Mouse (Mus musculus) midbrain, embryonic 10.5 days (tissue): ENCODE measurements at regions not wholly inside any gene's neighbourhood (a gene's known extent, or its start where the extent isn't known, plus 50 kb on each side); places are given as distances from the start of the nearest gene placed in this dataset.
A peak's percentile ranks its signal among the peaks of the same experiment; 100 is the strongest.

Experiments used
- DNase-seq: peaks from one replicate; pipeline ENCODE4 v3.0.0-alpha.2; 2017; ENCODE audit warnings: low spot score
- H3K27ac ChIP-seq: fragments of 300-500 bp; sonication (generic); replicated peaks from 2 replicates; pipeline ENCODE4 v1.5.1; 2016; ENCODE audit warnings: mild to moderate bottlenecking
- H3K27me3 ChIP-seq: fragments of 300-500 bp; sonication (generic); 2 replicates; pipeline ENCODE4 v1.6.1; 2016; ENCODE audit warnings: low read depth, mild to moderate bottlenecking; ENCODE audit not compliant: poor library complexity, severe bottlenecking
- H3K36me3 ChIP-seq: fragments of 300-500 bp; sonication (generic); 2 replicates; pipeline ENCODE4 v1.6.1; 2016; ENCODE audit warnings: mild to moderate bottlenecking, moderate library complexity
- H3K4me1 ChIP-seq: fragments of 300-500 bp; sonication (generic); 2 replicates; pipeline ENCODE4 v1.6.1; 2016
- H3K4me3 ChIP-seq: fragments of 300-500 bp; sonication (generic); 2 replicates; pipeline ENCODE4 v1.5.1; 2016; ENCODE audit warnings: mild to moderate bottlenecking, moderate library complexity
- H3K9me3 ChIP-seq: fragments of 300-500 bp; sonication (generic); replicated peaks from 2 replicates; pipeline ENCODE4 v1.6.1; 2016; ENCODE audit warnings: mild to moderate bottlenecking
- WGBS: fragments of 180-500 bp; shearing (Covaris S2); methylation state at CpG from one replicate; pipeline ENCODE4 v1.1.7; 2016; 5-methylcytosine and 5-hydroxymethylcytosine counted together

DNA sequence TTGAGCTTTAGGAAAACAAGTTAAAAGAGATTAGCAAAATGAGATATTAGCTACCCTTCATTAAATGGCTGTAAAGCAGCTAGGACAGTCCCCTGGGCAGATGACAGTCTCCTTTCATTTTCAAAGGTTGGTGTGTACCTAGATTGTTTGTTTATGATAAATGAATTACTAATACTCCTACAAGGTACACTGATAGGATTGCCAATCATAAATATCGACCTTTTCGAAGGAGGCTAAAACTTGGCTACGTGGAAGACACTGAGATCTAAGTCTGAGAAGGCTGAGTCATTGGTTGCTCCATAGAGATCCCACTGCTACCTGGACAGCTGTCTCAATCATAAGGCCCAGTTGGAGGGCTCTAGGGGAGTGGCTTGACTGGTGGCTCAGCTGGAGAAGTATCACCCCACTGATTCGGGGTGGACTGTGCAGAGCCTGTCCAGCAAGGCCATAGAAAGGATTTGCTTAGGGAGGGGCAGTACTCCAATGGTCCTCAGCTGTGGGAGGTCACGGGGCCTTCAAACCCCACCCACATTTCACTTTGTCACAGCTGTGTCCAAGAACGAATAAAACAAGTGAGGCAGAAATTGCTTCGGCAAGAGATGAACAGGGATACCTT is 166.9 kb upstream of the Ift57 start:
- 81% methylated on average over 7 of the region's 7 CpGs for WGBS
- H3K9me3 ChIP-seq, result no peaks in the 10 kb centered on the region
- no peaks in the 10 kb centered on the region for H3K36me3 ChIP-seq
- no peaks in the 10 kb centered on the region for H3K27me3 ChIP-seq
- H3K27ac ChIP-seq, result no peak overlapping the region
- H3K4me1 ChIP-seq, result no peaks in the 10 kb centered on the region
- H3K4me3 ChIP-seq, result no peak overlapping the region
- DNase-seq, result no peak

DNA sequence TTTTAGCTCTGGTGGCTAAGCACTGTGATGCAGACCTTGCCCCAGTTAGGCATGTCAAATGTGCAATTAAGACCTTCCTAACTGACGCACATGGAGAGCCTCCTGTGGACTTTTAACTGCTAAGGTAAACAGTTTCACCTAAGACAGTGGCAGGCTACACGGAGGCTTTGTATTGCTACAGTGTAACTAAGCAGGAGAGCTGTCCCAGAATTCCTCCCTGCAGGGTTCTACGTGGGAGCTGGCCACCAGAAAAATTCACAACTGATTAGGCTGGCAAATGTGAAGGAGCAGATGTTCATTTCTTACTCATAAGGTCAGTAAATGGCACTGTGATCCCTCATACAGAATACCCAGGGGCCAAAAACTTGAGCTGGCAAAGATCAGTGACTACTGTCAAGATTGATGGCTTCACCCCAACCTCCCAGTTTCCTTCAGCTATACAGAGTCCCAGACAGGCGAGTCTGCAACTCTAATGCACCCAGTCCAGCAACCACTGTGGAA is 165.5 kb upstream of the Ift57 start:
- Histone ChIP-seq H3K27ac (no peak overlapping the region), H3K27me3 (no peaks in the 10 kb centered on the region), H3K36me3 (no peaks in the 10 kb centered on the region), H3K4me3 (no peak overlapping the region), H3K4me1 (no peaks in the 10 kb centered on the region), H3K9me3 (no peaks in the 10 kb centered on the region)
- no peak for DNase-seq
- 61% methylated on average over 4 of the region's 4 CpGs for WGBS

- DNase-seq, result no peak
- Histone ChIP-seq H3K4me1 (no peaks in the 10 kb centered on the region), H3K9me3 (no peaks in the 10 kb centered on the region), H3K27ac (no peak overlapping the region), H3K27me3 (no peaks in the 10 kb centered on the region), H3K36me3 (no peaks in the 10 kb centered on the region), H3K4me3 (no peak overlapping the region)
- WGBS, result 78% methylated on average over 3 of the region's 3 CpGs
Observed at GRCm38 (mm10) chr16:49550231-49550630, 148.8 kb upstream of the Ift57 start.

DNA sequence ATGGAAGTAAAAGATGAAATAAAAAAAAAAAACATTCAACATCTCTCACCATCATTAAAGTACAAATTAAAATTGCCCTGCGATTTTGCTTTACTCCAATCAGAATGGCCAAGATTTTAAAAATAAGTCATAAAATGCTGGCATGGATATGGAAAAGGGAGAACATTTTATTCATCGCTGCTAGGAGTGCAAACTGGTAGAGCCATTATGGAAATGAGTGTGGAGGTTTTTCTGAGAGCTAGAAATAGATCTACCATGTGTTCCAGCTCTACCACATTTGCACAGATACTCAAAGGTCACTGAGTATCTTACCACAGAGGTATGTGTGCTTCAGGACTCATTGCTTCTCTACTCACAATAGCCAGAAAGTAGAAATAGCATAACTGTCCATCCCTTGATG is 129.0 kb upstream of the Ift57 start:
- no peaks in the 10 kb centered on the region for H3K9me3 ChIP-seq
- H3K36me3 ChIP-seq, result no peaks in the 10 kb centered on the region
- H3K4me3 ChIP-seq, result no peak overlapping the region
- no peak for DNase-seq
- H3K4me1 ChIP-seq, result peaks cover 13% of the 10 kb centered on the region; the same call in 1 of the 2 replicates
- 93% methylated on average over 2 of the region's 2 CpGs for WGBS
- no peaks in the 10 kb centered on the region for H3K27me3 ChIP-seq
- no peak overlapping the region for H3K27ac ChIP-seq

DNA sequence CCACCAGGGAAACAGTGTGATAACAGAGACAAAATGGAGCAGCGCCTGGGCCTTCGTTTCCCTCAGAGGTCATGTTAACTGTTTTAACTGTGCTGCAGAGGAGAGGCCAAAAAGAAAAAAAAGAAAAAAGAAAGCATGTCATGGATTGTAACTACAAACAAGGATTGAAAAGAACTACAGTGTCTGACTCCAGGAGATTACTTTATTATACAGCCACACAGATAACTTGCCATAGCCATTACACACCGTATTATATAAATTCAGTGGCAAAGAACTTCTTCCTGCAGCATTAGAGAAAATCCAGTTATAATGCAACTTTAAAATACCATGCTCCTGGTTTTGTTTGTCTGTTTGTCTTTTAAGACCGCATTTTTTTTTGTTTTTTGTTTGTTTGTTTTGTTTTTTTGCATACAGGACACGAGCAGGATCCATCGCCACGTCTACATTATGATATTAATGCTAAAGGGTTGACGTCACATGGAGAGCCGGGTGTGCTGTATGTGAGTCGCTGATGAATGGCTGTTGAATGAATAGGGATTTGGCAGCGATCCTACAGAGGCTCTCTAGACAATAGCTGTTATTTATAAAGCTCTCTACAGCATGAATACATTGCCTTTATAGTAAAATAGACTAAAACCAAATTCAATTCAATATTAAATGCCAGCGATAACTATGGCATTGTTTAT is 126.4 kb upstream of the Ift57 start:
- WGBS, result 69% methylated on average over 12 of the region's 12 CpGs

GRCm38 (mm10) chr16:49573171-49573517 is 125.9 kb upstream of the Ift57 start:
- 74% methylated on average over 3 of the region's 3 CpGs for whole genome bisulfite sequencing
- H3K4me1 ChIP-seq, result peaks cover 13% of the 10 kb centered on the region; the same call in 1 of the 2 replicates
- DNase-seq, result no peak
- H3K36me3 ChIP-seq, result no peaks in the 10 kb centered on the region
- H3K4me3 ChIP-seq, result no peak overlapping the region
- no peaks in the 10 kb centered on the region for H3K9me3 ChIP-seq
- H3K27ac ChIP-seq, result 0 out of 2 replicates have a peak overlapping the region, but pooled peaks have one; percentile 33
- no peaks in the 10 kb centered on the region for H3K27me3 ChIP-seq

More for the DNA sequence above, 126.4 kb upstream of the Ift57 start:
- Histone ChIP-seq H3K4me3 (no peak overlapping the region), H3K4me1 (peaks cover 13% of the 10 kb centered on the region; the same call in 1 of the 2 replicates), H3K36me3 (no peaks in the 10 kb centered on the region), H3K27me3 (no peaks in the 10 kb centered on the region), H3K27ac (0 out of 2 replicates have a peak overlapping the region, but pooled peaks have one; percentile 33), H3K9me3 (no peaks in the 10 kb centered on the region)
- DNase-seq, result no peak

DNA sequence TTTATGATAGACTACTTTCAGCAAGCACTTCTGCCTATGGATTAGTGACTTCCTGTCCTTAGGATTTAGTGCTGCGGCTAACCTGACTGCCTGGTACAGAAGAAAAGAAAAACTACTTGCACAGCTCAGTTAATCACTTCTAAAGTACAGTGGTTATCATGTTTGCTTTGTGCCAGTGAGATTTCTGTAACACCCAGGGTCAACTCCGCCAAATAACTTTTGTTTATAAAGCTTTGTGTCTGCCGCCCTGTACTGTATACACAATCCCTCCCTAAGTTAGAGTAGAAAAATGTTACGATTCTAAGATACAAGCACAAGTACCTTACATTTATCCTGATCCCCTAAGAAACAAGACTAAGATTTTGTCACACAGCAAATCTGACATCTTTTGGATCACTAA is 120.1 kb upstream of the Ift57 start:
- no peak for DNase-seq
- no peak overlapping the region for H3K27ac ChIP-seq
- no peaks in the 10 kb centered on the region for H3K9me3 ChIP-seq
- no peaks in the 10 kb centered on the region for H3K4me1 ChIP-seq
- no peaks in the 10 kb centered on the region for H3K36me3 ChIP-seq
- 90% methylated on average over 4 of the region's 4 CpGs for WGBS
- H3K27me3 ChIP-seq, result no peaks in the 10 kb centered on the region
- no peak overlapping the region for H3K4me3 ChIP-seq

DNA sequence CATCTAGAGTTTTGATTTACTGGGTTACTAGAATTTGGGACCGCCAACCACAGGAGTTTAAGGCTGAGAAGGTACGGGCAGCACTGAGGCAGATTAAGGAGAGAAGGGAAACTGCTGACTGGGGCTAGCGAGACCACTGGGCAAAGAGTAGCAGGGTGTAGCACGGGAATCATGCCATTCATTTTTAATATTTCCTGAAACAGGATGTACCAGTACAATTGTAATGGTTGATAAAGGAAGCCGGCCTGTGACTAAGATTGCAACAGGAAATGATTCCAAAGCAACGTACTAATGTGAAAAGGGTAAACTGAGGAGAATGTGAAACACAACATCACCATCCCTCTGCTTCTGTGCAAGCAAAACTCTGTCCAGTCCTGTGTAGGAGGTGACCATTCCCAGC is 118.3 kb upstream of the Ift57 start:
- WGBS, result 93% methylated on average over 6 of the region's 6 CpGs
- Histone ChIP-seq H3K27ac (no peak overlapping the region), H3K9me3 (no peaks in the 10 kb centered on the region), H3K27me3 (no peaks in the 10 kb centered on the region), H3K4me3 (no peak overlapping the region), H3K4me1 (no peaks in the 10 kb centered on the region), H3K36me3 (no peaks in the 10 kb centered on the region)
- no peak for DNase-seq

GRCm38 (mm10) chr16:49606500-49606899 is 92.5 kb upstream of the Ift57 start:
- no peak overlapping the region for H3K4me3 ChIP-seq
- H3K4me1 ChIP-seq, result no peaks in the 10 kb centered on the region
- DNase-seq, result no peak
- H3K36me3 ChIP-seq, result no peaks in the 10 kb centered on the region
- no peak overlapping the region for H3K27ac ChIP-seq
- H3K27me3 ChIP-seq, result no peaks in the 10 kb centered on the region
- peaks cover under 1% of the 10 kb centered on the region; the same call in 1 of the 2 replicates for H3K9me3 ChIP-seq
- WGBS, result 82% methylated on average over 2 of the region's 2 CpGs

DNA sequence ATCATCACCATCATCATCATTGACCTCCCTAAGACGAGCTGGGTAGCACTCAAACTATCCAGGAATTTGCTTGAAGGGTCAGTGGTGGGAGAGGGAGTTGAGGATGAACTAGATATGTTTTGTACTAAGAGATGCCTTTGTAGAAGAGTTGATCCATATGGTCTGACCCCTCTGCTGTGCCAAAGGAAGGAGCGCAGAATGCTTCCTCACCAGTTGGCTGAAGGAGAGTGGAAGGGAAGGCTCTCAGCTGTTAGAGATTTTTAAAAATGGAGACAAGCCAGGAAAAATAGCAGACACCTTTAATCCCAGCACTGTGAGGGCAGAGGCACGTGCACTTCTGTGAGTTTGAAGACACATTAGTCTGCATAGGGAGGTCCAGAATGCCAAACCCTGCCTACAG is 84.2 kb upstream of the Ift57 start:
- peaks cover 7% of the 10 kb centered on the region; the same call in 1 of the 2 replicates for H3K9me3 ChIP-seq
- no peaks in the 10 kb centered on the region for H3K36me3 ChIP-seq
- no peak overlapping the region for H3K27ac ChIP-seq
- H3K27me3 ChIP-seq, result no peaks in the 10 kb centered on the region
- no peak for DNase-seq
- H3K4me1 ChIP-seq, result no peaks in the 10 kb centered on the region
- WGBS, result 90% methylated on average over 3 of the region's 3 CpGs
- H3K4me3 ChIP-seq, result no peak overlapping the region

GRCm38 (mm10) chr16:49615342-49616020 is 83.6 kb upstream of the Ift57 start:
- no peaks in the 10 kb centered on the region for H3K36me3 ChIP-seq
- H3K27ac ChIP-seq, result no peak overlapping the region
- H3K9me3 ChIP-seq, result peaks cover 7% of the 10 kb centered on the region; the same call in 1 of the 2 replicates
- no peak overlapping the region for H3K4me3 ChIP-seq
- WGBS, result 88% methylated on average over 20 of the region's 20 CpGs
- no peaks in the 10 kb centered on the region for H3K4me1 ChIP-seq
- no peak for DNase-seq
- no peaks in the 10 kb centered on the region for H3K27me3 ChIP-seq

DNA sequence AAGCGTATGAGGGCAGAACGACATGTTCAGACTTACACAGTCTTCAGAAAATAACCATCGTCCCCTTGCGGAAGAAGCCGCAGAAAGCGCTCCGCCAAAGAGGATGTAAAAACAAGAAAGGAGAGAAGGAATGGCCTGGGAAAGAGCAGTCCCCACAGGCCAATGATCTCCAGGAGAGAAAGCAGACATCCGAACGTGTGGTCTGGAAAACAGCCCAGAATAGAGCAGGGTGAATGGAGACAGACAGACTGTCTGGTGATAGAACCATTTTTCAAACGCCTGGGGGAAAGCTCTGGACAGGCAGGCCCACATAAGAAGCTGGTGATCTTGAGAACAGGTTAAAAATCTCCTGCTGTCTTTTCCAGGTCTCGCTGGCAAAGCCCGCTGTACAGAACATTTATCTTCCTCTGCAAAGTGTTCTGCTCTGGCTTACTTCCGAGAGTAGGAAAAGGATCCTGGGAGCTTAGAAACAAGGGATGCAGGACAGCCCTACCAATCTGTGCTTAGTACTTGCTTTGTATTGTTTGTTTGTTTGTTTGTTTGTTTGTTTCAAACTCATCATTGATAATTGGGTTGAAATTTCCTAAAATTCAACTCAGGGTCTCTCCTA is 82.7 kb upstream of the Ift57 start:
- Histone ChIP-seq H3K9me3 (peaks cover 7% of the 10 kb centered on the region; the same call in 1 of the 2 replicates), H3K36me3 (no peaks in the 10 kb centered on the region), H3K27ac (no peak overlapping the region), H3K27me3 (no peaks in the 10 kb centered on the region), H3K4me1 (no peaks in the 10 kb centered on the region), H3K4me3 (no peak overlapping the region)
- WGBS, result 88% methylated on average over 13 of the region's 13 CpGs
- no peak for DNase-seq
